Mouse (Mus musculus) kidney, adult 2 months (tissue): ENCODE results near the gene Tmco5. TPM values are rescaled to one million over a fixed set of nuclear protein-coding genes. Genes with fewer than 3 reads are reported as not detected.

Experiments used
- DNase-seq: peaks from one replicate; pipeline ENCODE4 v3.0.0; 2021
- H3K27ac ChIP-seq: fragments of 200-500 bp; 2 replicates; pipeline ENCODE4 v1.5.1; 2012; ENCODE audit warnings: low read depth, low read length, control low read depth, inconsistent platforms; ENCODE audit not compliant: insufficient read depth
- H3K27me3 ChIP-seq: fragments of 200-500 bp; replicated peaks from 2 replicates; pipeline ENCODE4 v1.6.1; 2012; ENCODE audit warnings: mild to moderate bottlenecking, moderate library complexity, low read length, inconsistent platforms; ENCODE audit not compliant: control insufficient read depth, insufficient read depth
- H3K36me3 ChIP-seq: fragments of 200-500 bp; 2 replicates; pipeline ENCODE4 v1.6.1; 2012; ENCODE audit warnings: mild to moderate bottlenecking, moderate library complexity, low read length, inconsistent platforms; ENCODE audit not compliant: control insufficient read depth, insufficient read depth
- H3K4me1 ChIP-seq: fragments of 200-500 bp; 2 replicates; pipeline ENCODE4 v1.6.1; 2011; ENCODE audit warnings: low read length; ENCODE audit not compliant: control insufficient read depth, insufficient read depth
- H3K4me3 ChIP-seq: fragments of 200-500 bp; 2 replicates; pipeline ENCODE4 v1.5.1; 2011; ENCODE audit warnings: mild to moderate bottlenecking, low read depth, low read length, control low read depth; ENCODE audit not compliant: insufficient read depth
- CTCF ChIP-seq: fragments of 200-500 bp; conservative IDR thresholded peaks from 2 replicates; pipeline ENCODE4 v1.5.1; 2011; ENCODE audit warnings: low read depth, mild to moderate bottlenecking, control low read depth, low read length, moderate library complexity, mixed read lengths; ENCODE audit not compliant: insufficient read depth, insufficient read length
- POLR2A ChIP-seq: fragments of 200-500 bp; IDR thresholded peaks from one replicate; pipeline ENCODE4 v1.6.1; 2011; ENCODE audit warnings: low read depth, low read length, control low read depth
- WGBS: fragments of 180-500 bp; shearing (Covaris S2); methylation state at CpG from one replicate; pipeline ENCODE4 v1.1.7; 2018; 5-methylcytosine and 5-hydroxymethylcytosine counted together
- polyA plus RNA-seq: library from polyadenylated mRNA; depleted of rRNA; stranded (reverse); fragments of >200 nt; gene quantifications from 2 replicates; pipeline ENCODE4 v1.2.3, GENCODE M21; 2012

Gene Tmco5
- polyA plus RNA-seq, 1 experiment: not detected

GRCm38 (mm10) chr2:116858703-116859102, 19.8 kb upstream of the Tmco5 start:
- Histone ChIP-seq H3K4me1 (no peaks in the 10 kb centered on the region), H3K27me3 (no peaks in the 10 kb centered on the region), H3K27ac (no peak overlapping the region), H3K36me3 (no peaks in the 10 kb centered on the region), H3K4me3 (no peak overlapping the region)
- TF ChIP-seq POLR2A (no peak), CTCF (no peak)
- DNase-seq: no peak
- WGBS: 51% methylated on average over 6 of the region's 6 CpGs

DNA sequence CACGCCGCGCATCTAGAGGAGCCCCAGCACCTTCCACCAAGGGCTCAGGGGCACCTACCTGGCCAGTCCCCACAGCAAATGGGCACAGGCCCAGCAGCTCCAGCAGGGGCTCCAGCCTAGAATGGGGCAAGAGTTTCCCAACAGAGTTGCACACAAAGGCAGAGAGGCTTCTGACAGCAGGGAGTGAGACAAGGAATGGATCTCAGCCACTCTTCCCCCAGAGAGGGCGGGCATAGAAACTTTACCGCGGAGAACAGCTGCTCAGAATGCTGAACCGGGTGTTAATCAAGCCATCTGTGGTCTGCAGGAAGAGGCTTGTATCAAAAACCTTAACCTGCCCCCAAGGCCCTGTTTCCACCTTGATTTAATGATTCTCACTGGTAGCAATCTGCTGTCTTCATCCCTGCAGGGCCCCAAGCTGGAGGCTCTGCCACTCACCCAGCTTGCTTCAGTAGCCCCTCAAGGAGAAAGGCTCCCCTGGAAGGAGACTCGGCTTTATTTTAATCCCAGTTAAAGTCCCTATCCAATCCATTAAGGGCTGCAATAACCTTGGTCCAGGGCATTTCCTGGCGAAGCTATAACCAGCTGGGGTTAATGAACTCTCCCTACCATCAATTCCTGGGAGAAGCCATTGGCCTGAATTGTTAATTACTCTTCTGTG, 1.4 kb upstream of the Tmco5 start:
- Histone ChIP-seq H3K36me3 (no peaks in the 10 kb centered on the region), H3K4me1 (no peaks in the 10 kb centered on the region), H3K27me3 (no peaks in the 10 kb centered on the region), H3K4me3 (no peak overlapping the region), H3K27ac (no peak overlapping the region)
- 51% methylated on average over 9 of the region's 9 CpGs for WGBS
- no peak for TF ChIP-seq CTCF
- no peak for TF ChIP-seq POLR2A
- no peak for DNase-seq

DNA sequence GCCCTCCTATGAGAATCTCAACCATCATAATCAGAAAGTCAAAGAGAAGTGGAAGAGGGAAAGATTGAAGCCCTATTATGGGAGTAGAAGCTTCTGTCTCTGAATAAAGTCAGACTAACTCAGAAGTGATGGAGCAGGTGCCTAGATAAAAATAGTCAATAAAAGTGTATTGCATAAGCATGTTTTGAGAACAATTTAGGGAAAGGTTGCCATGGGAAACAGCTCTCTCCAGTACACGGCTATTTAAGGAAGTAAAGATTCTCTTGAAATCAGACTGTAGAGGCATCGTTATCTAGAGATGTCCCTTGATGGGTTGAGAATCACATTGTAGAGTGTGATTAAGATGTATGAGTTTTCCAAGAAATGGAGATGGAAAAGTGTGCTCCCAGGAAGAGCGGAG, 1.2 kb downstream of the Tmco5 start:
- Histone ChIP-seq H3K27me3 (no peaks in the 10 kb centered on the region), H3K36me3 (no peaks in the 10 kb centered on the region), H3K27ac (no peak overlapping the region), H3K4me3 (no peak overlapping the region), H3K4me1 (no peaks in the 10 kb centered on the region)
- no peak for DNase-seq
- TF ChIP-seq CTCF (no peak), POLR2A (no peak)
- 80% methylated on average over 3 of the region's 3 CpGs for WGBS

GRCm38 (mm10) chr2:116893316-116893987, 15.0 kb downstream of the Tmco5 start:
- Histone ChIP-seq H3K27ac (no peak overlapping the region), H3K27me3 (no peaks in the 10 kb centered on the region), H3K4me3 (no peak overlapping the region), H3K4me1 (peaks cover 4% of the 10 kb centered on the region), H3K36me3 (no peaks in the 10 kb centered on the region)
- TF ChIP-seq POLR2A: no peak
- no peak for TF ChIP-seq CTCF
- 20% methylated on average over 14 of the region's 14 CpGs for WGBS
- DNase-seq: no peak

- no peaks in the 10 kb centered on the region for H3K36me3 ChIP-seq
- no peak overlapping the region for H3K4me3 ChIP-seq
- H3K27ac ChIP-seq: no peak overlapping the region
- H3K4me1 ChIP-seq: peaks cover 4% of the 10 kb centered on the region
- H3K27me3 ChIP-seq: no peaks in the 10 kb centered on the region
- DNase-seq: peak; percentile 46
- TF ChIP-seq POLR2A (no peak), CTCF (peak; percentile 75)
- WGBS: 2% methylated on average over 9 of the region's 9 CpGs
Measured at GRCm38 (mm10) chr2:116893988-116894363, 15.5 kb downstream of the Tmco5 start.

- WGBS: 12% methylated on average over 19 of the region's 19 CpGs
- H3K4me1 ChIP-seq: no peaks in the 10 kb centered on the region
- peak; percentile 87 for DNase-seq
- H3K36me3 ChIP-seq: no peaks in the 10 kb centered on the region
- no peak for TF ChIP-seq POLR2A
- peak; percentile 87 for TF ChIP-seq CTCF
- H3K4me3 ChIP-seq: peak overlapping the region; percentile 59
- H3K27ac ChIP-seq: no peak overlapping the region
- H3K27me3 ChIP-seq: no peaks in the 10 kb centered on the region
Measured at GRCm38 (mm10) chr2:116899615-116900272, 21.3 kb downstream of the Tmco5 start.

- TF ChIP-seq CTCF (no peak), POLR2A (no peak)
- H3K4me1 ChIP-seq: no peaks in the 10 kb centered on the region
- no peak overlapping the region for H3K27ac ChIP-seq
- 34% methylated on average over 10 of the region's 10 CpGs for WGBS
- H3K27me3 ChIP-seq: no peaks in the 10 kb centered on the region
- no peak for DNase-seq
- peak overlapping the region; percentile 59 for H3K4me3 ChIP-seq
- no peaks in the 10 kb centered on the region for H3K36me3 ChIP-seq
Measured at GRCm38 (mm10) chr2:116900273-116900843, 21.9 kb downstream of the Tmco5 start.
